Mouse (Mus musculus): Measurements from ENCODE around the gene Yif1b.

GRCm38 (mm10) chr7:29259781-29260730 lies 21.9 kb downstream of the Yif1b start:
- TF ChIP-seq CTCF (IDR thresholded peaks at IDR 0.05; ENCODE audit: low read depth) (no peak), EP300 (IDR thresholded peaks at IDR 0.05; ENCODE audit: low read depth) (no peak)

Measured in heart, postnatal 0 days (tissue).